Mouse (Mus musculus) brain, embryonic 14.5 days (tissue): ENCODE measurements at regions not wholly inside any gene's neighbourhood (a gene's known extent, or its start where the extent isn't known, plus 50 kb on each side); places are given as distances from the start of the nearest gene placed in this dataset.

Source experiments
- DNase-seq: peaks from one replicate; pipeline ENCODE4 v3.0.0-alpha.2; 2011; ENCODE audit warnings: low read depth
- CTCF ChIP-seq: fragments of 200-500 bp; IDR thresholded peaks from 2 replicates; pipeline ENCODE4 v1.5.1; 2012; ENCODE audit warnings: inconsistent platforms, mild to moderate bottlenecking, moderate library complexity, borderline replicate concordance; ENCODE audit not compliant: insufficient read depth, insufficient read length; ENCODE audit errors: extremely low read depth
- POLR2A ChIP-seq: fragments of 200-500 bp; IDR thresholded peaks from 2 replicates; pipeline ENCODE4 v1.6.1; 2012; ENCODE audit warnings: mild to moderate bottlenecking, inconsistent platforms, borderline replicate concordance; ENCODE audit not compliant: poor library complexity, insufficient read depth, insufficient read length, severe bottlenecking; ENCODE audit errors: extremely low read depth

- DNase-seq = no peak
- TF ChIP-seq POLR2A (no peak), CTCF (no peak)
Observed at GRCm38 (mm10) chr14:76912301-76913001, 124.1 kb upstream of the Ccdc122 start.

DNA sequence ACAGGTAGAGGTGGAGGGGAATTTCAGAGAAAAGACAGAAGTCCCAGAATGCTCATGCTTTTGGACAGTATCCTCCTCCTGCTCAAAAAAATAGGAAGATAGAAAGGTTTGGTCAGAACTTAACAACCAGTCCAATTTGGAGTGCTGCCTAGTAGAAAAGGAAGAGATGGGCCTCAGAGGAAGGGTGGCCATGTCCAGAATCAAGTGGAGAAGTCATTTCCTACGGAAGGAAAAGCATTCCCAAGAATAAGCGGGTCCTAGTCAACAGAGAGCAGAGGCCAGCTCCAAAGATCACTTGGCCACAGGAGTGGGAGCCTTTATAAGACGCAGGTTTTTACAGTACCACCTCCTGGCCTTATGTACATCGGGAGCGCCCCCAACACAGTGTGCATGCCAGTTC lies 125.3 kb upstream of the Ccdc122 start:
- TF ChIP-seq CTCF = no peak
- TF ChIP-seq POLR2A = no peak
- no peak for DNase-seq

- no peak for DNase-seq
- TF ChIP-seq POLR2A = no peak
- TF ChIP-seq CTCF = no peak
Observed at GRCm38 (mm10) chr14:76910186-76910585, 126.4 kb upstream of the Ccdc122 start.

DNA sequence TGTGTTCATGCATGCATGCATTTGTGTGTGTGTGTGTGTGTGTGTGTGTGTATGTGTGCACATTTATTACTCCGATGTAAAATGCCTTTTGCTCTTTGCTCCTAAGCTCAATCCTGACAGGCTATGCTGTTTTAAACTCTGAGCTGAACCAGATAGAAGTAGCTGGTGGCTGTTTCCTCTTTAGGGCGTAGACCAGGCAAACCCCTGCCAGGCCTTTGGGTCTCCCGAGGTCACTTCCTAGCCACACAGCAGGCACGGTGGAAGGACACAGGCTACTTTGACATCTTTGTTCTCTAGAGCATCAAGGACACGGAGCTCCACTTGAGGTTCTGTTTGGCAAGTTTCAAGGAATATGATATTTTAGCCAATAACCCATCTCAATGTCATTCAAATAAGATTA lies 128.6 kb upstream of the Ccdc122 start:
- no peak for TF ChIP-seq POLR2A
- TF ChIP-seq CTCF = no peak
- DNase-seq = no peak

DNA sequence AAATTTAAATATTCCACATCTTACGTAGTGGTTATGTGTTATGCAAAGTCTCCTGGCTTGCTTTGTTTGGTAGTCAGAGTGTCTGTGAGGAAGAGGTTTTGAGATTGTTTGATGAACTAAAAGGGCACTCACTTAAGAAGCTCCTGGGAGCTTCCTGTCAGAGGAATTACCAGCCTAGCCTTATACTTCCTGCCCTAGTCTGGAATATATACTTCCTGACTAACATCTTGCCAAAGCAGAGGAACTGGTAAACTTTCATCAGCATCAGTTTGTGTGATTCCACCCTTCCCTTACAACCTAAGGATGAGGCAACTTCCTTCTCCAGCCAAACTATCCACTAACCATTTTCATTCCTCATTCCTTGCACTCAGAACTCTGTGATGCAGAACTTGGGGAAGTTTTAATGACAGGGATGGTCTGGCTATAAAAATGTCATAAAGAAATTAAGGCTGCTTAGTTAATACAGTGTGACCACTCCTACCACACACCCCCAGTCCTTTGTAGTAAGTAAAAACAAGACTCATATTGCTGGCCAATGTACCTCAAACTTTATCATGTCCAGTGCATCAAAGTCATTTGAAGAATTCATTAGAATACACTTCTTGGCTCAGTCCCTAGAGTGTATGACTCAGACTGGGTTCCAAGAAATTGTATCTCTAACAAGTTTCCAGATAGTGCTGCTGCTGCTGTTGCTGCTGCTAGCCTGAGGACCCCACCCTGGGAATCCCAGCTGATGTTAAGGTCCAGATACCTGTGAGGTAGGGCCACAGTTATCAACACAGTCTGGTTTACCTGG lies 133.4 kb upstream of the Ccdc122 start:
- TF ChIP-seq CTCF (no peak), POLR2A (no peak)
- no peak for DNase-seq

DNA sequence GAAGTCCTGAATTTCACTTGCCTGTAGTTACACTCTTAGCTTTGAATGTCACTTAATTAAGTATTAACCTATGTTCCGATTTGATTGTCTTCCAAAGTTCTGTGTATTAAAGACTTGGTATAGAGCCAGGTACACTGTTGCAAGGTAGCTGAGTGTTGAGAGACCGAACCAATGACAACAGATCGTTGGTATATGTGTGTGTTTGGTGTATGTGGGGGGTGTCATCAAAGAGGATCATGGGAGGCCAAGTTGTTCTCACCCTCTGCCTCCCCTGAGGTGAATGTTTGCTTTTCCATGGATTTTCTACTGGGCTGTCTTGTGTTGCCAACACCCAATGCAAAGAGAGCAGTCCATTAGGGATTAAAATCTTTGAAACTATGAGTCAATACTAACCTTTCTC lies 135.1 kb upstream of the Ccdc122 start:
- DNase-seq = no peak
- TF ChIP-seq CTCF (no peak), POLR2A (no peak)

DNA sequence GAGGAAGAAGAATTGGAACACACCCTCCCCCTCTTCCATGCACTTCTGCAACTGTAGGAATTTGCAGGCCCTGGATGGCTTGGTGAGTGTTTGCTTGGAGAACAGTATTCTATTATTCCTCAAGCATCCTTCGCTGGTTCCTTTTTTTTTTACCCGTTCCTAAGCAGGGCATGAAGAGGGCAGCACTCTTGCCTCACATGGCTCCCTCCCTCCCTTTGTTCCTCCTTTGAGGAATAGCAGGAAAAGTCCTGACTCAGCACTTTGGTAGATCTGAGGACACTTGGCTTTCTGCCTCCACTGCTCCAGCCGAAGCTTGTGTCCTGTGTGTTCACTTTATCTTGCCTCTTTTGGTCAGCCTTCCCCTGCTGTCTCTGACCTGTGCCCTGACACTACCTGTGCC lies 137.2 kb upstream of the Ccdc122 start:
- DNase-seq = peak; percentile 42
- no peak for TF ChIP-seq CTCF
- TF ChIP-seq POLR2A = no peak

- TF ChIP-seq POLR2A (no peak), CTCF (no peak)
- DNase-seq = no peak
Observed at GRCm38 (mm10) chr14:76887708-76888107, 148.9 kb upstream of the Ccdc122 start.

DNA sequence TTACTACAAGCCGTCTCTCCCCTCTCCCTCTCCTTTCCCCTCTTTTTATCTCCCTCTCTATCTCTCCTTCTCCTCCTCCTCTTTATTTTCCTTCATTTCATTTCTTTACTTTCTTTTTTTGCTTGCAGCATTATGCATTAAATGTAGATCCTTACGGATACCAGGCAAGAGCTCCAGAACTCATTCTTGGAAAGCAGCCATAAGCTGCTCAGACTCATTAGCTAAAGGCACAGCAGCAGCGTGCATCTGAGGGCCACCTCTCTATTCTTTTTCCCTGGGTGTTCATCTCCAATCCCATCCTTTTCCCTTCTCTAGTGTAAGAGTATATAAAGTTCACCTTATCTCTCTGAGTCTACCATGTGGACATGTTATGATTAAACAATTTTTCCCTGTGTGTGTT lies 149.4 kb upstream of the Ccdc122 start:
- peak; percentile 71 for DNase-seq
- no peak for TF ChIP-seq CTCF
- no peak for TF ChIP-seq POLR2A

DNA sequence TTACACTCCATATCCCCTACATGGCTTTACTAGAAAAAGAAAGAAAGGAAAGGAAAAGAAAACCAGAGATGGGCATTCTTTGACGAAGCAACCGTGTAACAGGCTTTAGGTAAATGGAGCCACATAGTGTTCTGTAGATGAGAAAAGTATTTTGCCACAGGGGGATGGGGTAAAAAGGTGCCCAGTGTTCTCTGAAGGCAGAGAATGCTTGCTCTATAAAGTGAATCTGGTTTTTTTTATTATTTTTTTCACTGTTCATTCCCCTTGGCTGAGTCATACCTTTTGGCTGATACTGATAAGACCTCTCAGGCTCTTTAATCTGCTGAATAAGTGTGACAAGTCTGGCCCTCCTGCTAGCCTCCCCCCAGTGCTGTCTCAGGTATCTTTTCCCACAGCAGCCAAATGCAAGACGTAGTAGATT lies 153.3 kb upstream of the Ccdc122 start:
- no peak for TF ChIP-seq POLR2A
- no peak for TF ChIP-seq CTCF
- no peak for DNase-seq

- TF ChIP-seq CTCF (no peak), POLR2A (no peak)
- peak; percentile 97 for DNase-seq
Observed at GRCm38 (mm10) chr14:76882711-76883171, 153.8 kb upstream of the Ccdc122 start.
